In the genomic region with DNA sequence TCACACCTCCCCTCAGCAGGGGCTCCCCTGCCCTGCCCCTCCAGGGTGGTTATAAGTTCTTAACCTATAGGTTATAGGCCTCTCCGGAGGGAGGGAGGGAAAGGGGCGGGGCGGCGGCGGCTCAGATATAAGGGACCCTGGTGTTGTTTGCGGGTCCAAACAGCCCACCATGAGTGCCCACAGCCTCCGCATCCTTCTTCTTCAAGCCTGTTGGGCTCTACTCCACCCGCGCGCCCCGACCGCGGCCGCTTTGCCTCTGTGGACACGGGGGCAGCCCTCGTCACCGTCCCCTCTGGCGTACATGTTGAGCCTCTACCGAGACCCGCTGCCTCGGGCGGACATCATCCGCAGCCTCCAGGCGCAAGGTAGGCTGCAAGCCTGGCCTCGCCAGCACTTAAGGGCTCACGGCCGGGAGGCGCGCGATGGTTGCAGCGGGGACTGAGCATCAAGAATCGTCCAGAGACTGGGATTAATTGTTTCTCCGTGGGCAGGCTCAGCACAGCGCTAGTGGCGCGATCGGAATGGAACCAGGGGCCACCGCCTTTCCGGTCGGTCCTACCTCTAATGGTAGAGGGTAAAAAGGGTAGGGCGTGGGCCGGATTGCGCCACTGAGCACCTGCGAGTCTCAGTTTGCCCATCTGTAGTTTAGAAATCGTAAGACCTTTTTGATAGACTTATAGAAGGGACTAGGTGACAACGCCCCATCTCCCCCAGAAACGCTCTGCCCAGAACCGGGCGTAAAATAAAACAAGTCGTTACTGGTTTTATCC, we compare ENCODE assay signal across 8 mouse cellular contexts. TPM values are rescaled to one million over a fixed set of nuclear protein-coding genes. Genes with fewer than 3 reads are reported as not detected.
DNase-seq lines count a peak whose midpoint lies in the region; ATAC-seq and TF ChIP-seq lines count a peak whose summit lies in the region.

No protein-coding gene starts in this region.

- peak overlapping the region; percentile 42 for H3K4me3 ChIP-seq in limb, embryonic 15.5 days
- H3K4me3 ChIP-seq in neural tube, embryonic 15.5 days (replicated peaks): peak overlapping the region; percentile 50
- no peak overlapping the region for H3K4me3 ChIP-seq in thymus, adult 2 months (ENCODE audit: control insufficient read depth, insufficient read depth, low read length)

- H3K27ac ChIP-seq in limb, embryonic 15.5 days: no peak overlapping the region
- no peak overlapping the region for H3K27ac ChIP-seq in neural tube, embryonic 15.5 days (replicated peaks)
- H3K27ac ChIP-seq in thymus, adult 2 months (ENCODE audit: control insufficient read depth, insufficient read depth, low read length): no peak overlapping the region

- peaks cover 51% of the 10 kb centered on the region for H3K27me3 ChIP-seq in limb, embryonic 15.5 days
- H3K27me3 ChIP-seq in neural tube, embryonic 15.5 days (replicated peaks): peaks cover 59% of the 10 kb centered on the region
- H3K27me3 ChIP-seq in thymus, adult 2 months (ENCODE audit: control insufficient read depth, insufficient read depth, low read length): peaks cover 3% of the 10 kb centered on the region; the same call in 1 of the 2 replicates

- H3K9ac ChIP-seq in limb, embryonic 15.5 days: no peak overlapping the region
- H3K9ac ChIP-seq in neural tube, embryonic 15.5 days (replicated peaks): peak overlapping the region; percentile 51

- no peaks in the 10 kb centered on the region for H3K36me3 ChIP-seq in limb, embryonic 15.5 days
- no peaks in the 10 kb centered on the region for H3K36me3 ChIP-seq in neural tube, embryonic 15.5 days
- H3K36me3 ChIP-seq in thymus, adult 2 months (ENCODE audit: control insufficient read depth, insufficient read depth, low read length): no peaks in the 10 kb centered on the region

- DNase-seq in CD4-positive, CD25-positive, alpha-beta regulatory T cell, adult 2 months (ENCODE audit: low read depth, low spot score): peak; percentile 12
- DNase-seq in ES-CJ7 (ENCODE audit: low read depth, low spot score): peak; percentile 87
- DNase-seq in forelimb bud, embryonic 11.5 days (ENCODE audit: low read depth, low spot score): peak; percentile 18
- DNase-seq in ovary, postnatal 14 days (ENCODE audit: low spot score): no peak
- DNase-seq in thymus, adult 2 months: no peak

- TF ChIP-seq POLR2A in thymus, adult 2 months (IDR thresholded peaks at IDR 0.05; ENCODE audit: control insufficient read depth, extremely low read depth, insufficient read depth, low read length, poor library complexity): no peak

- H3K4me1 ChIP-seq in limb, embryonic 15.5 days: peaks cover 20% of the 10 kb centered on the region
- peaks cover 14% of the 10 kb centered on the region for H3K4me1 ChIP-seq in neural tube, embryonic 15.5 days
- H3K4me1 ChIP-seq in thymus, adult 2 months (replicated peaks; ENCODE audit: control insufficient read depth, insufficient read depth, low read length): no peaks in the 10 kb centered on the region

- no peak for ATAC-seq in CD4-positive, CD25-positive, alpha-beta regulatory T cell, adult 4 months
- ATAC-seq in limb, embryonic 15.5 days (ENCODE audit: insufficient number of reproducible peaks, low FRiP score, low TSS enrichment, low read depth): no peak
- ATAC-seq in neural tube, embryonic 15.5 days (ENCODE audit: low FRiP score): peak; percentile 53; the same call in 1 of the 2 replicates

- TF ChIP-seq CTCF in thymus, adult 2 months (IDR thresholded peaks at IDR 0.05; ENCODE audit: borderline replicate concordance, control insufficient read depth, extremely low read depth, insufficient read depth, low read length, poor library complexity): no peak

- peak overlapping the region; percentile 78 for H3K4me2 ChIP-seq in limb, embryonic 15.5 days
- H3K4me2 ChIP-seq in neural tube, embryonic 15.5 days: peak overlapping the region; percentile 95

- H3K9me3 ChIP-seq in limb, embryonic 15.5 days: no peaks in the 10 kb centered on the region
- no peaks in the 10 kb centered on the region for H3K9me3 ChIP-seq in neural tube, embryonic 15.5 days (replicated peaks)

- 1% methylated on average over 48 of the region's 50 CpGs for WGBS in limb, embryonic 15.5 days
- 2% methylated on average over 50 of the region's 50 CpGs for WGBS in neural tube, embryonic 15.5 days
- WGBS in thymus, adult 2 months: 8% methylated on average over 48 of the region's 50 CpGs

RNA-seq across cellular contexts. Expression of gene Nodal, which starts 0.5 kb away (rescaled TPM):
- not detected for polyA plus RNA-seq in CD4-positive, CD25-positive, alpha-beta regulatory T cell, adult 4 months (2017; shearing (Covaris generic))
- 0.13 and 0.24 TPM in 2 replicates for polyA plus RNA-seq in limb, embryonic 15.5 days (2015; fragmentation: Nextera tagmentation; extraction: Ambion mirVana)
- polyA plus RNA-seq in neural tube, embryonic 15.5 days (2015; fragmentation: Nextera tagmentation; extraction: Ambion mirVana): 0.14 and 0.23 TPM in 2 replicates
- polyA plus RNA-seq in thymus, adult 2 months (2012; rRNA removed): 0.05 and 0.17 TPM in 2 replicates

RNA-seq across cellular contexts. Expression of gene Eif4ebp2, which starts 34.1 kb away (rescaled TPM):
- polyA plus RNA-seq in CD4-positive, CD25-positive, alpha-beta regulatory T cell, adult 4 months (2017; shearing (Covaris generic)): 10 to 100 TPM; 26.8 to 33.6 TPM
- polyA plus RNA-seq in limb, embryonic 15.5 days (2015; fragmentation: Nextera tagmentation; extraction: Ambion mirVana): 64.5 and 68.5 TPM in 2 replicates
- 44.1 and 57.0 TPM in 2 replicates for polyA plus RNA-seq in neural tube, embryonic 15.5 days (2015; fragmentation: Nextera tagmentation; extraction: Ambion mirVana)
- 277 and 313 TPM in 2 replicates for polyA plus RNA-seq in thymus, adult 2 months (2012; rRNA removed)

RNA-seq across cellular contexts. Expression of gene Pald1, which starts 35.0 kb away (rescaled TPM):
- polyA plus RNA-seq in CD4-positive, CD25-positive, alpha-beta regulatory T cell, adult 4 months (2017; shearing (Covaris generic)): not detected
- polyA plus RNA-seq in limb, embryonic 15.5 days (2015; fragmentation: Nextera tagmentation; extraction: Ambion mirVana): 22.8 and 23.8 TPM in 2 replicates
- 24.9 and 27.8 TPM in 2 replicates for polyA plus RNA-seq in neural tube, embryonic 15.5 days (2015; fragmentation: Nextera tagmentation; extraction: Ambion mirVana)
- polyA plus RNA-seq in thymus, adult 2 months (2012; rRNA removed): 5.7 and 6.8 TPM in 2 replicates

RNA-seq across cellular contexts. Expression of gene Lrrc20, which starts 57.3 kb away (rescaled TPM):
- polyA plus RNA-seq in CD4-positive, CD25-positive, alpha-beta regulatory T cell, adult 4 months (2017; shearing (Covaris generic)): 1 to 10 TPM; 5.8 to 9.1 TPM
- 8.5 and 10.2 TPM in 2 replicates for polyA plus RNA-seq in limb, embryonic 15.5 days (2015; fragmentation: Nextera tagmentation; extraction: Ambion mirVana)
- 12.1 and 14.5 TPM in 2 replicates for polyA plus RNA-seq in neural tube, embryonic 15.5 days (2015; fragmentation: Nextera tagmentation; extraction: Ambion mirVana)
- polyA plus RNA-seq in thymus, adult 2 months (2012; rRNA removed): 9.8 and 10.9 TPM in 2 replicates

Comparison
In these comparisons a context has a peak if more than half of its experiments do, and no peak if none do; other contexts are left out.
1. DNase-seq: peak in CD4-positive, CD25-positive, alpha-beta regulatory T cell, adult 2 months (single experiment), ES-CJ7 (single experiment) and forelimb bud, embryonic 11.5 days (single experiment); none in ovary, postnatal 14 days (single experiment) and thymus, adult 2 months (single experiment).